Mouse (Mus musculus) heart, embryonic 12.5 days (tissue): ENCODE data around the gene Zbtb5. TPM values are rescaled to one million over a fixed set of nuclear protein-coding genes. Genes with fewer than 3 reads are reported as not detected.

Source experiments
- ATAC-seq: fragments of 200-750 bp; cut with Nextera tagmentation; 2 replicates; pipeline ENCODE4 v1.8.0; 2017; ENCODE audit warnings: moderate TSS enrichment, moderate library complexity; ENCODE audit not compliant: insufficient number of reproducible peaks, low FRiP score
- H3K27ac ChIP-seq: fragments of 300-500 bp; sonication (generic); 2 replicates; pipeline ENCODE4 v1.5.1; 2016; ENCODE audit warnings: mild to moderate bottlenecking, moderate library complexity; ENCODE audit not compliant: poor library complexity, severe bottlenecking
- H3K27me3 ChIP-seq: fragments of 300-500 bp; sonication (generic); replicated peaks from 2 replicates; pipeline ENCODE4 v1.6.1; 2016; ENCODE audit warnings: mild to moderate bottlenecking, moderate library complexity
- H3K36me3 ChIP-seq: fragments of 300-500 bp; sonication (generic); 2 replicates; pipeline ENCODE4 v1.6.1; 2016; ENCODE audit warnings: mild to moderate bottlenecking, moderate library complexity
- H3K4me1 ChIP-seq: fragments of 300-500 bp; sonication (generic); replicated peaks from 2 replicates; pipeline ENCODE4 v1.6.1; 2016; ENCODE audit warnings: mild to moderate bottlenecking
- H3K4me2 ChIP-seq: fragments of 300-500 bp; sonication (generic); 2 replicates; pipeline ENCODE4 v1.6.1; 2016; ENCODE audit warnings: mild to moderate bottlenecking, moderate library complexity
- H3K4me3 ChIP-seq: fragments of 300-500 bp; sonication (generic); 2 replicates; pipeline ENCODE4 v1.5.1; 2016; ENCODE audit warnings: mild to moderate bottlenecking
- H3K9ac ChIP-seq: fragments of 300-500 bp; sonication (generic); 2 replicates; pipeline ENCODE4 v1.6.1; 2016; ENCODE audit warnings: mild to moderate bottlenecking, moderate library complexity
- H3K9me3 ChIP-seq: fragments of 300-500 bp; sonication (generic); replicated peaks from 2 replicates; pipeline ENCODE4 v1.6.1; 2016; ENCODE audit warnings: mild to moderate bottlenecking, moderate library complexity
- WGBS: fragments of 180-500 bp; shearing (Covaris S2); methylation state at CpG from one replicate; pipeline ENCODE4 v1.1.7; 2016; 5-methylcytosine and 5-hydroxymethylcytosine counted together
- polyA plus RNA-seq: library from polyadenylated mRNA; unstranded; fragments of >200 nt; fragmentation: Nextera tagmentation; extraction: Ambion mirVana; gene quantifications from 2 replicates; pipeline ENCODE4 v1.2.1, GENCODE M21; 2016

Gene Zbtb5
- polyA plus RNA-seq, 1 experiment from 2014 or later, result 20.4 TPM

- H3K9ac ChIP-seq, result no peak overlapping the region
- H3K27ac ChIP-seq, result no peak overlapping the region
- no peaks in the 10 kb centered on the region for H3K4me1 ChIP-seq
- H3K4me2 ChIP-seq, result no peak overlapping the region
- no peaks in the 10 kb centered on the region for H3K9me3 ChIP-seq
- H3K27me3 ChIP-seq, result no peaks in the 10 kb centered on the region; the same call in 1 of the 2 replicates
- no peak for ATAC-seq
- no peaks in the 10 kb centered on the region for H3K36me3 ChIP-seq
- no peak overlapping the region for H3K4me3 ChIP-seq
- 81% methylated on average over 1 of the region's 1 CpGs for WGBS
Measured at GRCm38 (mm10) chr4:44942237-44942636, 70.0 kb downstream of the Zbtb5 start.

Other genes starting within 250 kb of the Zbtb5 start
- gene Grhpr, start 31.0 kb downstream of the Zbtb5 start, polyA plus RNA-seq, result 89.0 and 89.3 TPM in 2 replicates
- gene Polr1e, start 6.2 kb upstream of the Zbtb5 start, polyA plus RNA-seq, result 52.1 and 63.0 TPM in 2 replicates
- 17.7 TPM in 2 replicates for gene Fbxo10, start 72.2 kb upstream of the Zbtb5 start, polyA plus RNA-seq
- gene Tomm5, start 95.7 kb upstream of the Zbtb5 start, polyA plus RNA-seq, result 207 and 213 TPM in 2 replicates
- gene Frmpd1, start 172.5 kb upstream of the Zbtb5 start, polyA plus RNA-seq, result 3.3 and 3.5 TPM in 2 replicates